Mouse (Mus musculus): Measurements from ENCODE around the gene Tnnt3.
A peak's percentile ranks its signal among the peaks of the same experiment; 100 is the strongest.

The Tnnt3 gene

GRCm38 (mm10) chr7:142498575-142498974 is at the start of gene Tnnt3:
TSS of gene Tnnt3 (plus strand) at chr7:142498836.
- no peak for DNase-seq

GRCm38 (mm10) chr7:142449038-142449617 is 49.5 kb upstream of the Tnnt3 start:
- no peak for DNase-seq

DNA sequence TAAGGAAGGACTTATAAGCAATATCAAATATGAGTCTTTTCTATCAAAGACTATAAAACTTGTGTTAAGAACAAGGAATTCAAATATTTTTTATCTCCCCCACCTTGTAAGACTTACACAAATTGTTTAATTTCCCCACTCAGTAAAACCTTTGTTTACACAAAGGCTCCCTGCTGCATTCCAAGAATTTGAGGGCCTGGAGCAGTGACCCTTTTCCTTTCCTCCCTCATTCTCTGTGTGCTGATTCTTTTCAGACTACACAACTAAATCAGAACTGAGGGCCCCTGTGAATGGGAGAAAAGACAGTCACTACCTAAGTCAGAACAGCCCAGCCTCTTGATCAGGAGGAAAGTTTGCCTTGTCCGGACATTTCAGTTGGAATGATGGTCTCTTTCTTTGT is 43.9 kb upstream of the Tnnt3 start:
- DNase-seq: no peak

DNA sequence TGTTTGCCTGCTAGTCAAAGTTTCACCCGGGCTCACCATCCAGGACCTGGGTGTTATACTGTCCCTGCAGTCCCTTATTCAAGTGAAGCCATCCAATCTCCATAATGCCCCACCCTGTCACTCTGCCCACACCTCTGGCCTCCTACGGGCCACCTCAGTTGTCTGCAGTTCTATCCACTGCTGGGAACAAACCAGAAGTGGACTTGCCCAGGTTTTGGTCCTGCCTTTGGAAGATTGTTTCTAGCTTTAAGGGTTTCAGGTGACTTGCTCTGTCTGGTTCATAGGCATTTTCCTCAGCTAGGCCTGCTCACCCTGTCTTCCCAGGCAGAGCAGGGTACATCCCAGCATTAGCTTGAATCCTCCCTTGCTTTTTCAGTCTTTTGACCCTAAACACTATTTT is 43.4 kb upstream of the Tnnt3 start:
- no peak for DNase-seq

GRCm38 (mm10) chr7:142456806-142457205 is 41.8 kb upstream of the Tnnt3 start:
- DNase-seq: no peak

DNA sequence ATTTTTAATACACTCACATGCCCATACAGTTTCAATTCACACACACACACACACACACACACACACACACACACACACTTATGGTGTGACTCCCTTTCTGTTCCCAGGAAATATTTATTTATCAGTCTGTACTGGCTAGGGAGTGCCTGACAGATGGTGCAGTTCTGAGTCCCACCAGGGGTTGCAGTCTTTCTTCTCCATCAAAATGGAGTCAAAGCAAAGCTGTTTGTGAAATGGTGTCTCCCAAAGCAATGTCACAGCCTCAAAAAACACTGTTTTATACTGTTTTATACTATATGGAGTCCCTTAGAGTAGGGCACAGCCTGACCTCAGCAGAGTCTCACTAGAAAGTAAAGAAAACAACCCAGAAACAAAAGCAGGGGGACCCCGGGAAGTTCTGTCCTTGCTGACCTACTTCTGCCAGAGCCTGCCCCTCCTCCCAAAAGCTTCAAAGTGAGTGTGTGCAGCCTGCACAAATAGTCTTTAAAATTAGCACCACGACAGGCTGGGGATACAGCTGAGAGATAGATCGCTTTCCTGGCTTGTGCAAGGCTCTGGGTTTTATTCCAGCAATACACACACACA is 41.3 kb upstream of the Tnnt3 start:
- DNase-seq: peak; percentile 93

- DNase-seq: no peak
Observed at GRCm38 (mm10) chr7:142458026-142458425, 40.6 kb upstream of the Tnnt3 start.

- no peak for DNase-seq
Observed at GRCm38 (mm10) chr7:142458676-142459298, 39.8 kb upstream of the Tnnt3 start.

DNA sequence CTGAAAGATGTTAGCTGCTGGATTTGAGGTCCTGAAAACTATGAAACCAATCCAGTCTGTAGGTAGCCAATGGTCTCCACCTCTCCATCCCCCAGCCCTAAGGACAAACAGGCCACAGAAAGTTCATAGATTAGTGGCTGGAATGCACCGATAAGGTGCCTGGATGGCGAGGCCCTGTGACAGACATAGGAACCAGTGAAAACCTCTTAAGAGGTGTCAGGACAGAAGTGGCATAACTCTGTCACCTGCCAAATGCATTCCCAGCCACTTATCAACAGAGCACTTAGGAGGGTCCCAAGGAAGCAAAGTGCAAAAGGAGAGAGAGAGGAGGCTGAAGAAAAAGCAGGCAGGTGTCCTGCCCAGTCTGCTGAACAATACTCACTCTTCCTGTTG is 39.3 kb upstream of the Tnnt3 start:
- DNase-seq: no peak

DNA sequence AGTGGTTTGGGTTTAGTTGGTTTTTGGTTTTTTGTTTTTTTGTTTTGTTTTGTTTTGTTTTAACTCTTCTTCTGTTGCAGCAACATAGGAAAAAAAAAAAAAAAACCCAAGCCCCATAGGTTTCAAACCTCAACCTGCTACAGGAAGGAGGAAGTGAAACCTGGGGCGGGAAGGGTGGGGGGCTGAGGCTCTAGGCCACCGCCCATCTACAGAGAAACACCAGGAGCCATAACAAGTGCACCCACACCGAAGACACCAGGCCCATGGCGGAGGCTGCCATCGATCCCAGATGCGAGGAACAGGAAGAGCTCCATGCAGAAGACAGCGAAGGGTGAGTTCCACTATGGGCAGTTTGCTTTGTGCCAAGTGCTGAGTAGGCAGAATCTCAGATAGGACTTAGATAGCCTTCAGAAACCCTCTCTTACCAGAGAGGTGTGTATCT is 38.0 kb upstream of the Tnnt3 start, which contains the start of gene Lsp1:
TSS of gene Lsp1 (plus strand) at position 174 of the 442 bp plus-strand sequence.
- no peak for DNase-seq

- DNase-seq: no peak
Observed at GRCm38 (mm10) chr7:142461446-142461845, 37.2 kb upstream of the Tnnt3 start.

- DNase-seq: no peak
Observed at GRCm38 (mm10) chr7:142462190-142462589, 36.4 kb upstream of the Tnnt3 start.

DNA sequence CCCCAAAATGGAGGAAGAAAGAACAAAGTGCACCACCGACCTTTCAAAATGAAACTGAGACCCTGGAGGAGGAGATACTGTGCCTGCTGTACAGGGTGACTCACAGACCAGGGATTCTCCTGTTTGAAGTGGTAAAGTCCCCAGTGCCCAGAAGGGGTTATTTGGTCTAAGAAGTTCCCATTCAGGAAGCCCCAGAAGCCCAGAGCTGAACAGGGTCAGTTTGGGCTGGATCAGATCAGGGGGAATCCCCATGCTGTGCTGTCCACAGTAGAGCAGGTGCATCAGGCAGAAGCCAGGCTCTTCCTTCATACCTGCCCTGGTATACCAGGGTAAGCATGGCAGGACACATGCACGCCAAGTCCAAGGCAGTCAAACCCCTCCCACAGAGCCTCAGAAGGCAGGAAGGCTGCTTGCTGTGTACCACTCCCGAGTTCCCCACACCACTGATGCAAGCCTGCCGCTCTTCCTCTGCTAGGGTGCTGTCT is 36.0 kb upstream of the Tnnt3 start:
- no peak for DNase-seq

- no peak for DNase-seq
Observed at GRCm38 (mm10) chr7:142470171-142470691, 28.4 kb upstream of the Tnnt3 start.

- DNase-seq: no peak
Observed at GRCm38 (mm10) chr7:142470808-142471413, 27.7 kb upstream of the Tnnt3 start.

- DNase-seq: no peak
Observed at GRCm38 (mm10) chr7:142471414-142471861, 27.2 kb upstream of the Tnnt3 start.

- DNase-seq: no peak
Observed at GRCm38 (mm10) chr7:142471884-142472570, 26.6 kb upstream of the Tnnt3 start.

DNA sequence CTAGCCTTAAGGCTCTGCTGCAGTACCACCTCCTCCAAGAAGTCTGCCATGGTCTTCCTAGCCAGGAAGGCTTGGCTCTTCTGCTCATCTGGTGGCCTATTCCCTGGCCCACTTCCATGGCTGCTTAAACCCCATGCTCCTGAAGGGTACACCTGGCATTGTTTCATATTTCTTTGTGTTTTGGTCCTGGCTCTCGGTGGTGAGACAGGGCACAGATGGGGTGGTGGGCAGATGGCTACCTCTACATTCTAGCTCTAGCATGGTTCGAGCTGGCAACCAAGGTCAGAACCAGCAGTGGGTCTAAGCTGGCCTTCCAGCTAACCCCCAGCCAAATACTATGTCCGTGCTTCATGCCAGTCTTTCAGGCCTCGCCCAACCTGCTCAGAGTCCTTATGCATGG is 25.7 kb upstream of the Tnnt3 start:
- peak; percentile 61 for DNase-seq

DNA sequence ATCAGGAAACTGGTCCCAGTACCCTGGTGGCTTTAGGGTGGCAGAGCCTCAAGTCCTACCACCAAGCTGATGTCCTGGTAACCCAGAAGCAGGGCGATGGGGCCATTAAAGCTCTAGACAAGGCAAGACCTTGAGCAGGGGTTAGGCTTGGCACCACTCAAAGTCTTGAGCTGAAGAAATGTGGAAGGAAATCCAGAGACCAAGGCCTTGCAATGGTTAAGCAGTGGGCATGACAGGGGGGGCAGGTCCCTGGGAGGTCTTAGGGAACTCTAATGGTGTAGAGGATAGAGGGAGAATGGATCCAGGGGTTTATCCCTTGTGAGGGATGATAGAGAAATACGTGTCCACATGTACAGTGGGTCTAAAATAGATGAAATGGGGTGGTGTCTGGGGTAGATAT is 25.2 kb upstream of the Tnnt3 start:
- no peak for DNase-seq

- DNase-seq: no peak
Observed at GRCm38 (mm10) chr7:142474799-142475198, 23.8 kb upstream of the Tnnt3 start.

DNA sequence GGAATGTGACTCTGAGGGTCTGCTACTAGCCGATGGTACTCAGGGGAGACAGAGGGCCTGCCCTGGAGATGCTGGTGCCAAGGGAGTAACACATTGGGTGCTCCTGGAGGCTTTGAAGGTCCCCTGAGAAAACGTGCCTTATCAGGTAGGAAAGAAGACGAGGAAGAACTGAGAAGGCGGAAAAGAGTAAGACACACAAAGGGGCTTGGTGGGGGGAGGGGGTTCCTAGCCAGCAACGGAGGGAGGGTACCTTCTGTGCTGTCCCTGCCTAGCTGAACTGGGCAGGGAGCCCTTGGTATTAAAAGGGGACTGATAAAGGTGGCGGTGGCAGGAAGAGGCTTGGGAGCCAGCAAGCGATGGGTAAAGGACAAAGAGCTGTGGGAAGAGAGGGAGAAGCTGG is 23.0 kb upstream of the Tnnt3 start:
- DNase-seq: no peak

DNA sequence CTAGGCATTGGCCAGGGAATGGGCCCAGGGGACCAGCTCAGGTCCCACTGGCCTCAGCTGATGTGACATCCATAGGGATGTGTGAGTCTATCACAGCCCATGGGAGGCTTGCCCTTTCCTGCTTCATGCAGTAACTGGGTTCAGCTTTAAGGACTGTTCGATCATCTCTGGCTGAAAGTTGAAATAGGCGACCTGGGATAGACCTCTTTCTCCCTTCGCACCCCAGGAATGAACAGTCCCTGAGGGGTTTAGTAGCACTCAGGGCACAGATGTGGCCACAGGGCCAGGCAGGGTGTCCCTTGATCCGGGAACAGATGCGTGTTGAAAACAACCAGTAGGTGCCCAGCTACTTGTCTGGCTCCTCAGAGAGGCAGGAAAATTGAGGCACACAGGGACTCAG is 22.4 kb upstream of the Tnnt3 start:
- DNase-seq: no peak
